Mouse (Mus musculus) forebrain, postnatal 0 days (tissue): ENCODE results near the gene Met. TPM values are rescaled to one million over a fixed set of nuclear protein-coding genes. Genes with fewer than 3 reads are reported as not detected.

Experiments
- ATAC-seq: fragments of 200-750 bp; cut with Nextera tagmentation; 2 replicates; pipeline ENCODE4 v1.8.0; 2017; ENCODE audit warnings: mild to moderate bottlenecking, moderate library complexity
- DNase-seq: peaks from one replicate; pipeline ENCODE4 v3.0.0-alpha.2; 2015
- H3K27ac ChIP-seq: fragments of 300-500 bp; sonication (generic); 2 replicates; pipeline ENCODE4 v1.5.1; 2014; ENCODE audit warnings: low read depth, mild to moderate bottlenecking, antibody characterized with exemption, low read length, moderate library complexity, mixed read lengths
- H3K27me3 ChIP-seq: fragments of 300-500 bp; sonication (generic); 2 replicates; pipeline ENCODE4 v1.6.1; 2014; ENCODE audit warnings: mild to moderate bottlenecking, low read length, mixed read lengths; ENCODE audit not compliant: insufficient read depth
- H3K36me3 ChIP-seq: fragments of 300-500 bp; sonication (generic); 2 replicates; pipeline ENCODE4 v1.6.1; 2014; ENCODE audit warnings: mild to moderate bottlenecking, moderate library complexity; ENCODE audit not compliant: insufficient read depth
- H3K4me1 ChIP-seq: fragments of 300-500 bp; sonication (generic); 2 replicates; pipeline ENCODE4 v1.6.1; 2014; ENCODE audit warnings: antibody characterized with exemption; ENCODE audit not compliant: insufficient read depth
- H3K4me2 ChIP-seq: fragments of 300-500 bp; sonication (generic); 2 replicates; pipeline ENCODE4 v1.6.1; 2014; ENCODE audit warnings: low read depth, mild to moderate bottlenecking, moderate library complexity
- H3K4me3 ChIP-seq: fragments of 300-500 bp; sonication (generic); 2 replicates; pipeline ENCODE4 v1.5.1; 2014; ENCODE audit warnings: low read depth, low read length, mixed read lengths
- H3K9ac ChIP-seq: fragments of 300-500 bp; sonication (generic); 2 replicates; pipeline ENCODE4 v1.6.1; 2014; ENCODE audit warnings: mild to moderate bottlenecking
- H3K9me3 ChIP-seq: fragments of 300-500 bp; sonication (generic); 2 replicates; pipeline ENCODE4 v1.6.1; 2016; ENCODE audit warnings: low read length
- CTCF ChIP-seq: sonication (generic); IDR thresholded peaks from 2 replicates; pipeline ENCODE4 v1.5.1; 2016; ENCODE audit warnings: antibody characterized with exemption, control low read depth, low read depth
- WGBS: fragments of 180-500 bp; shearing (Covaris S2); extraction: QIAGEN DNeasy Blood & Tissue Kit; methylation state at CpG from one replicate; pipeline ENCODE4 v1.1.7; 2014; 5-methylcytosine and 5-hydroxymethylcytosine counted together
- polyA plus RNA-seq: library from polyadenylated mRNA; unstranded; fragments of >200 nt; fragmentation: Nextera tagmentation; extraction: Ambion mirVana; gene quantifications from 2 replicates; pipeline ENCODE4 v1.2.1, GENCODE M21; 2015
- total RNA-seq: library from RNA; depleted of rRNA; stranded (reverse); fragments of >200 nt; gene quantifications from 2 replicates; pipeline ENCODE4 v1.2.3, GENCODE M21; 2014; rRNA removed

Met gene
- total and polyA plus RNA-seq, 2 experiments from 2014 or later = 3.8 to 12.9 TPM

- 73% methylated on average over 2 of the region's 2 CpGs for WGBS
These were observed 137.9 kb downstream of the Met start for GRCm38 (mm10) chr6:17601526-17601925.

DNA sequence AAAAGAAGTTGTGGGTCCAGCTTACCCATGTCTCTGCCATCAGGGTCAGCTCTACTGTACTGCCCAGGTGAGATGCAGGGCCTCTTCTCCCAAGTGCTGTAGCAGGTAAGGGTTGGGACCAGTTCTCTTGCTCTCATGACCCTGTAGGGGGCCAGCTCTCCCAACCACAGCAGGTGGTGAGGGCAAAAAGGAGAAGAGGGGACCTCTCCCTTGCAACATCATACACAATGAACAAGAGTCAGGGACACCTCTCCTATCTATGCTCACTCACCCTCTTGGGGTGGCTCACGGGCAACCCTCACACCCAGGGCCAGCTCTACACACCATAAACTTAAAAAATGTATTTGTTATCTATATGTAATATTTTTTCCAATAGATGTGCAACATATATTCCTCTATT is 143.3 kb downstream of the Met start:
- no peaks in the 10 kb centered on the region for H3K4me1 ChIP-seq
- no peak overlapping the region for H3K4me2 ChIP-seq
- no peak overlapping the region for H3K27ac ChIP-seq
- ATAC-seq (no peak), DNase-seq (no peak)
- no peaks in the 10 kb centered on the region for H3K36me3 ChIP-seq
- H3K27me3 ChIP-seq = no peaks in the 10 kb centered on the region
- no peak for TF ChIP-seq CTCF
- no peaks in the 10 kb centered on the region for H3K9me3 ChIP-seq
- H3K9ac ChIP-seq = no peak overlapping the region
- WGBS = 73% methylated on average over 1 of the region's 1 CpGs
- H3K4me3 ChIP-seq = no peak overlapping the region

More at GRCm38 (mm10) chr6:17601526-17601925, 137.9 kb downstream of the Met start:
- Histone ChIP-seq H3K27ac (no peak overlapping the region), H3K27me3 (no peaks in the 10 kb centered on the region), H3K9ac (no peak overlapping the region), H3K4me2 (no peak overlapping the region), H3K36me3 (no peaks in the 10 kb centered on the region), H3K4me1 (no peaks in the 10 kb centered on the region), H3K4me3 (no peak overlapping the region), H3K9me3 (no peaks in the 10 kb centered on the region)
- ATAC-seq = no peak
- TF ChIP-seq CTCF = no peak
- DNase-seq = no peak

DNA sequence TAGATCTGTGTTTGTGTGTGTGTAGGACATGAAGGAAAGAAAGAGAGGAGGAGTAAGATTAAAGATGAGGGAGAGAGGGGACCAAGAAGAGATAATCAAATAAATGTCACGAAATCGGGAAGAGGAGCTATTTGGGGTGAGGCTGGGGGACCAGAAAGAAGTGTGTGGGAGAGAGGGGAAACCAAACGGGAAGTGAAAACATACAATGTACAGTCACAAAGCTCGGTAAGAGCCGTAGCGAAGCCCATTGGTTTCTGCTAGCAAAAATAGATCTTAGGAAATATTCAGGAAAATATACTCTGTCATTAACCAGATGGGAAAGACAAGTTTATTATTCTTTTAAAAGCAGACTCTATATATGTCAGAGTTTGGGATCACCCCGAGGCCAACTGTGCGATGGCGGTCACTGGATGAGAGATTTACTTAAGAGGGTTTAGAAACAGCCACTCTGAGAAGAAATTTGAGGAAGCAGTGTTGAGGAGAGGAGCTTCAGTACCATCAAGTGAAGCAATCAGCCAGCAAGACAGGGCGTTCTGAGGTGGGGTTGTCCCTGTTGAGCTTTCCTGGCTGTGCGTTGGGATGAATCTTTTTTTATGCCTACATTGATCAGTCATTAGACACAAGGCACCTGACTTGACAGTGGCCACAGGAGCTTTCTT is 147.9 kb downstream of the Met start:
- WGBS = 90% methylated on average over 11 of the region's 11 CpGs
- H3K4me2 ChIP-seq = no peak overlapping the region
- H3K4me3 ChIP-seq = no peak overlapping the region
- H3K27me3 ChIP-seq = no peaks in the 10 kb centered on the region
- no peaks in the 10 kb centered on the region for H3K36me3 ChIP-seq
- DNase-seq (no peak), ATAC-seq (no peak)
- no peak overlapping the region for H3K9ac ChIP-seq
- no peaks in the 10 kb centered on the region for H3K4me1 ChIP-seq
- no peaks in the 10 kb centered on the region for H3K9me3 ChIP-seq
- H3K27ac ChIP-seq = no peak overlapping the region
- TF ChIP-seq CTCF = no peak

DNA sequence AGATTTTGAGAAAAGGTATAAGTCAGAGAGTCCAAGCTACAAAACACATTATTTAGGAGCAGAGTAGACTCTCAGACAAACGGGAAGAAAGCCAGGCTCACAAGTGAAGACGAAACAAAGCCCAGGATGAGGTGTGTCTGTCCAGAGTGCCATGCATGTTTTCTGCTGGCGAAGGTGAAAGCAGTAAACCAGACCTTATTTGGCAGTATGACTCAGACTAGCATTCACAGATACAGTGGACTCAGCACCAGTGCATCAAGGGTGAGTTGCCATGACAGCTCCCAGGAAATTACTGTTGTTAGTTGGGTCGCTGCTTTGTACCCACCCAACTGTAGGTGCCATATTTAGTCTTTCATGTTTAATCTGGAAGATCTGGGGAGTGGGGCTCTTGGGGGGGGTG is 149.1 kb downstream of the Met start:
- no peak overlapping the region for H3K4me3 ChIP-seq
- DNase-seq (no peak), ATAC-seq (no peak)
- no peak overlapping the region for H3K4me2 ChIP-seq
- H3K27me3 ChIP-seq = no peaks in the 10 kb centered on the region
- WGBS = 94% methylated on average over 4 of the region's 4 CpGs
- no peak overlapping the region for H3K9ac ChIP-seq
- H3K27ac ChIP-seq = no peak overlapping the region
- H3K4me1 ChIP-seq = no peaks in the 10 kb centered on the region
- no peaks in the 10 kb centered on the region for H3K9me3 ChIP-seq
- no peak for TF ChIP-seq CTCF
- no peaks in the 10 kb centered on the region for H3K36me3 ChIP-seq

DNA sequence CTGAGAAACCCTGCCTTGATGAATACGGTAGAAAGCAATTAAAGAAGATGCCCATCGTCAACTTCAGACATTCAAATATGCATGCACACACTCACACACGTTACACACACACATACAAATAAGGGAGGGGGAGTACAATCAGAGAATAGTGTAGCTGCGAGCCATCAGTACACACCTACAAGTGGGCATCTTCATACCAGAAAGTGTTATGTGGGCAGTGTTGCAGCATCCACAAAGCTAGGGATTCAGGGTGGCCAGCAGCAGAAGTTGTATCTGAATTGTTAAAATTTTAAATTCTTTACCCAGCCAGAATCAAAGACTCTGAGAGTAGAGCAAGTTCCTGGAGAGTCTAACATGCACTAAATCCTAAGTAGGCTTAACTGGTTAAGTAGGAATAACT is 157.2 kb downstream of the Met start:
- WGBS = 80% methylated on average over 4 of the region's 4 CpGs
- H3K27me3 ChIP-seq = no peaks in the 10 kb centered on the region
- no peak overlapping the region for H3K9ac ChIP-seq
- ATAC-seq = no peak
- TF ChIP-seq CTCF = no peak
- no peaks in the 10 kb centered on the region for H3K9me3 ChIP-seq
- no peak overlapping the region for H3K4me3 ChIP-seq
- no peaks in the 10 kb centered on the region for H3K4me1 ChIP-seq
- H3K36me3 ChIP-seq = no peaks in the 10 kb centered on the region
- H3K27ac ChIP-seq = no peak overlapping the region
- no peak overlapping the region for H3K4me2 ChIP-seq
- no peak for DNase-seq

GRCm38 (mm10) chr6:17621436-17621835 is 157.8 kb downstream of the Met start:
- no peak for ATAC-seq
- Histone ChIP-seq H3K4me2 (no peak overlapping the region), H3K27ac (no peak overlapping the region), H3K4me3 (no peak overlapping the region), H3K36me3 (no peaks in the 10 kb centered on the region), H3K9ac (no peak overlapping the region), H3K27me3 (no peaks in the 10 kb centered on the region), H3K4me1 (no peaks in the 10 kb centered on the region), H3K9me3 (no peaks in the 10 kb centered on the region)
- DNase-seq = no peak
- WGBS = 65% methylated on average over 3 of the region's 3 CpGs
- no peak for TF ChIP-seq CTCF

Other genes with a start within 250 kb of the Met start
- 15.8 and 18.7 TPM in 2 replicates for gene Cav2, start 182.6 kb upstream of the Met start, total RNA-seq
- gene Cav2, start 182.6 kb upstream of the Met start, polyA plus RNA-seq = 16.7 and 20.7 TPM in 2 replicates
- 42.4 and 47.0 TPM in 2 replicates for gene Cav1, start 157.5 kb upstream of the Met start, total RNA-seq
- gene Cav1, start 157.5 kb upstream of the Met start, polyA plus RNA-seq = 32.8 and 38.4 TPM in 2 replicates
- gene Capza2, start 172.4 kb downstream of the Met start, total RNA-seq = 204 and 233 TPM in 2 replicates
- gene Capza2, start 172.4 kb downstream of the Met start, polyA plus RNA-seq = 268 and 280 TPM in 2 replicates
- gene St7, start 229.1 kb downstream of the Met start, total RNA-seq = 57.7 and 67.3 TPM in 2 replicates
- 40.0 and 41.9 TPM in 2 replicates for gene St7, start 229.1 kb downstream of the Met start, polyA plus RNA-seq